Mouse (Mus musculus): ENCODE measurements at regions not wholly inside any gene's neighbourhood (a gene's known extent, or its start where the extent isn't known, plus 50 kb on each side); places are given as distances from the start of the nearest gene placed in this dataset.
A peak's percentile ranks its signal among the peaks of the same experiment; 100 is the strongest.

DNA sequence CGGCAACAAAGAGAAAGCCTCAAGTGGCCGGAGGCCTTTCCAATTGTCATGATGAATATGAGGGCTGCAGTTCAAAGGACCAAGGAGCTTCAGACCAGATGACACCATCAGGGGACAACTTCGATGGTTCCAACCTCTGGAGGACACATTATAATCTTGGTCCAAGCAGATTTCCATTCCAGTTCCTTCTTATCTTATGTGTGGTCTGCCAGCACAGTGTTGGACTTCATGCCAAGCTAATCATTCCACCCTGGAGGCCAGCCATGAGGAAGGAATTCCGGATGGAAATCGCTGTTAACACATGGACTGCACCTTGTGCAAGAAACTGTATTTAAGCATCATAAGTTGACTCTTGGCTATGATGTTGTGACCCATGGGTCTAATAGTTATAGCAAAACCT is 334.5 kb upstream of the Gm21798 start:
- WGBS, result 92% methylated on average over 5 of the region's 5 CpGs
- Histone ChIP-seq H3K27me3 (no peaks in the 10 kb centered on the region), H3K4me2 (no peak overlapping the region), H3K4me1 (replicated peaks) (peaks cover 3% of the 10 kb centered on the region; the same call in 1 of the 2 replicates), H3K27ac (no peak overlapping the region), H3K9ac (no peak overlapping the region), H3K9me3 (no peaks in the 10 kb centered on the region), H3K36me3 (no peaks in the 10 kb centered on the region), H3K4me3 (no peak overlapping the region)
- no peak for ATAC-seq (ENCODE audit: low FRiP score)

DNA sequence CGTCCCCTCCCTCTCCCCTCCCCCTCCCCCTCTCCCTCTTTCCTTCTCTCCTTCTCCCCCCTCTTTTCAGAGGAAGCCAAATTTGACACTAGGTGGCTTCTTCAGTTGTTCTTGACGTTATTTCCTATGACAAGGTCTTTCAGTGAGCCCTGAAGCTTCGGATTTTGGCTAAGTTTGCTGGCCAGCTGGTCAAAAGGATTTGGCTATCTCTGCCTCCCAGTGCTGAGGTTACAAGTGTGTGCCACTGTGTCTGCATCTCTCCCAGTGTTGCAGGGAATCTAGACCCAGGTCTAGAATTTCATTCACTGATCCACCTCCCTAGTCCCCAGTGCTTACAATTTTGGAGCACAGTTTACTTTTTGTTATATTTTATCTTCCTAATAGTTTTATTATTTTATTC is 329.7 kb upstream of the Gm21798 start:
- Histone ChIP-seq H3K9me3 (no peaks in the 10 kb centered on the region), H3K9ac (no peak overlapping the region), H3K4me2 (no peak overlapping the region), H3K4me1 (replicated peaks) (no peaks in the 10 kb centered on the region), H3K36me3 (no peaks in the 10 kb centered on the region), H3K27ac (no peak overlapping the region), H3K27me3 (no peaks in the 10 kb centered on the region), H3K4me3 (no peak overlapping the region)
- 31% methylated on average over 2 of the region's 3 CpGs for WGBS
- no peak for ATAC-seq (ENCODE audit: low FRiP score)

DNA sequence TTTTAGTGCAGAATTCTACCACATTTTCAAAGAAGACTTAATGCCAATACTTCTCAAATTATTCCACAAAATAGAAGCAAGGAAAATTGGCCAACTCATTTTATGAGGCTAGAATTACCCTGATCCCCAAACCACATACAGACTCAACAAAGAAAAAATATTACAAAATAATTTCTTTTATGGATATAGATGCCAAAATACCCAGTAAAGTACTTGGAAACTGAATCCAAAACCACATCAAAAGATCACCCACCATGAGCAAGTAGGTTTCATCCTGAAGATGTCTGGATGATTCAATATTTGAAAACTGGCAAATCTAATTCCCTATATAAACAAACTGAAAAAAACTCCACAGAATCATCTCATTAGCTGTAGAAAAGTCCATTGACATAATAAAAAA is 316.7 kb upstream of the Gm21798 start:
- Histone ChIP-seq H3K4me3 (no peak overlapping the region), H3K36me3 (no peaks in the 10 kb centered on the region), H3K27me3 (no peaks in the 10 kb centered on the region), H3K9me3 (no peaks in the 10 kb centered on the region), H3K9ac (no peak overlapping the region), H3K27ac (no peak overlapping the region), H3K4me1 (replicated peaks) (no peaks in the 10 kb centered on the region), H3K4me2 (no peak overlapping the region)
- ATAC-seq (ENCODE audit: low FRiP score), result no peak

DNA sequence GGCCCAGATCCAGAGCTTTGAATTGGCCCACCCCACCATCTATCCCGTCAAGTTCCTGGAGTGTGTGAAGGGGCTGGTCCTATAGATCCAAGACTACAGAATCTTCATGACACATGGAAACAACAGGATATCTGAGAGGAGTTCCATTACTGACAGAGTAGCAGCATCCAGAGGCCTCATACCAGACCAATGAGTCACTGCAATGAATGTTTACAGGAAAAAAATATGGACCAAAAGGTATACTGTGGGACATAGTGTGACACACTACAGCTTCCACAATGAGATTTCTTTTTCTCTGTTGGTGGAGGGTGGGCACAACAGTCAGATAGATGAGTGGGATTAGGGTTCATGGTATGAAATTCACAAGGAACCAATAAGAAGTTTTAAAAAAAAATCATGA is 316.0 kb upstream of the Gm21798 start:
- no peaks in the 10 kb centered on the region for H3K36me3 ChIP-seq
- no peak overlapping the region for H3K4me2 ChIP-seq
- no peak overlapping the region for H3K9ac ChIP-seq
- H3K27me3 ChIP-seq, result no peaks in the 10 kb centered on the region
- no peak overlapping the region for H3K27ac ChIP-seq
- 84% methylated on average over 1 of the region's 1 CpGs for WGBS
- no peak for ATAC-seq (ENCODE audit: low FRiP score)
- H3K9me3 ChIP-seq, result no peaks in the 10 kb centered on the region
- no peak overlapping the region for H3K4me3 ChIP-seq
- H3K4me1 ChIP-seq (replicated peaks), result no peaks in the 10 kb centered on the region

DNA sequence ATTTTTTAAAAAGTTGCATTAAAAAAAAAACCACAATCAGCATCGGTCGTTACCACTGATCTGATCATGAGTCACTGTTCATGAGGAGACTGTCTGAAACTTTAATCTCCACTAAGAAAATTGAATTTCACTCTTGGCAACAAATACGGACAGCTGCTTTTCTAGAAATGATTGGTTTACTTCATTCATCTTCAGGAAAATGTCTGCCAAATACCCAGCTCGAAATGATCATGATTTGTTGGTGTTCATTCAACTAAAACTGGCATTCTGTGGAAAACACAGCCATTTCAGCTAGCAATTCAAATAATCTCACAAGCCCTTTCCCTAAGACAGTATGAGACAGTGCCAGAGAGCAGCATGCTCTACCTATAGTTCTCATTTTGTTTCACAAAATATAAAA is 312.7 kb upstream of the Gm21798 start:
- Histone ChIP-seq H3K36me3 (no peaks in the 10 kb centered on the region), H3K4me1 (replicated peaks) (no peaks in the 10 kb centered on the region), H3K27me3 (no peaks in the 10 kb centered on the region), H3K4me3 (no peak overlapping the region), H3K4me2 (no peak overlapping the region), H3K9me3 (no peaks in the 10 kb centered on the region), H3K27ac (no peak overlapping the region), H3K9ac (no peak overlapping the region)
- WGBS, result 92% methylated on average over 4 of the region's 4 CpGs
- no peak for ATAC-seq (ENCODE audit: low FRiP score)

DNA sequence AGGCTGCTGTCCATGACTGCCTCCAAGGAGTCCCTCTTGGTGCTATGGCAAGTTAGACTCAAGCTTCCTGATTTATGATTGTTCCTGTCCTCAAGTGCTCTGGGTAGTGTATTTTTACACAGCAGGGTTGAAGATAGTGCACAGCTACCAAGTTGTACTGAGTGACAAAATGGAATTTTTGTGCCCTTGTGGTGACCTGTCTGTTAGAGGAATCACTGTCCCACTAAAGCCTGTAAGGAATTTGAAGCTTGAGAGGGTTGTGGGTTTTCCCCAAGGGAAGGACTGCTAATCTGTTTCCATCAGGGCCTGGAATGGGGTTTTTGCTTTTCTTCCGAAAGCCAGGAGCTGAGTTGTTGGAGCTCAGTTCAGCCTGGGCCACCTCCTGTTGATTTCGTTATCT is 306.8 kb upstream of the Gm21798 start:
- no peak for ATAC-seq (ENCODE audit: low FRiP score)
- Histone ChIP-seq H3K27me3 (no peaks in the 10 kb centered on the region), H3K4me1 (replicated peaks) (peaks cover 3% of the 10 kb centered on the region; the same call in 1 of the 2 replicates), H3K4me3 (no peak overlapping the region), H3K4me2 (no peak overlapping the region), H3K9me3 (no peaks in the 10 kb centered on the region), H3K27ac (no peak overlapping the region), H3K36me3 (no peaks in the 10 kb centered on the region), H3K9ac (no peak overlapping the region)
- 80% methylated on average over 2 of the region's 2 CpGs for WGBS

DNA sequence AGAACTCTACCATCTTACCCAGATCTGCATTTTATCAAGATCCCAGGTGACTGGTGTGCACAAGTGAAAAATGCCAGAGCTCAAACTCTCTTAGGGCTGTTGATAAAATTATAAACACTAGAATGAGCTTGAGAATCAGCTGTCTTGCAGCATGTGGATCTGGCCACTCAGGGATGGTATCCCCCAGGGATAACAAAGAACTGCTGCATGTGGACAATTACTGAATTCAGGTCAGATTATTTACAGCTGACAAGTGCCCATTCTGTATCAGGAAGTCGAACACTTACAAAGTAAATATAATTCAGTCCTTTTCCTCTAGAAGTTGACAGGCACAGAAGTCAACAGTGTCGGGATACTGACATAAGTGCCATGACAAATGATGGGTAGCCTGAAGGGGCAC is 306.3 kb upstream of the Gm21798 start:
- no peaks in the 10 kb centered on the region for H3K36me3 ChIP-seq
- no peak overlapping the region for H3K4me3 ChIP-seq
- no peak overlapping the region for H3K27ac ChIP-seq
- no peak for ATAC-seq (ENCODE audit: low FRiP score)
- H3K27me3 ChIP-seq, result no peaks in the 10 kb centered on the region
- H3K4me1 ChIP-seq (replicated peaks), result peaks cover 3% of the 10 kb centered on the region; the same call in 1 of the 2 replicates
- no peak overlapping the region for H3K4me2 ChIP-seq
- H3K9me3 ChIP-seq, result no peaks in the 10 kb centered on the region
- no peak overlapping the region for H3K9ac ChIP-seq
- 31% methylated on average over 2 of the region's 2 CpGs for WGBS

DNA sequence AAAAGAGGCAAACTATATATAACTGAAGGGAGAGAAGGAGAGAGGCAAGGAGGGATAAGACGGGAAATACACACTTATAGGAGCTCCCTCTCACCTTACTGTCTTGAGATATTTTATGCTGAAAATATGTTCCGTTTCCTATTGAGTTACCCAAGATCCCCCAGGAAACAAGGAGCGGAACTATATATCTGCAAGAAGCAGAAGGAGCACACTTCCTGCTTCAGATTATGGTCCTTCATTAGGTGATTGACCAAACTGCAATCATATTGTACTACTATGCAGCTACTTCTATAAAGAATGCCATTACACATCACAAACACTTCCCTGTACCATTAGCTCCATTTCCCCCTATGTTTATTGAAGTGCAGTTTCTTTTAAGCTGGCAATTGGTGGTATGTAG is 304.9 kb upstream of the Gm21798 start:
- WGBS, result 89% methylated on average over 3 of the region's 3 CpGs
- no peaks in the 10 kb centered on the region for H3K36me3 ChIP-seq

DNA sequence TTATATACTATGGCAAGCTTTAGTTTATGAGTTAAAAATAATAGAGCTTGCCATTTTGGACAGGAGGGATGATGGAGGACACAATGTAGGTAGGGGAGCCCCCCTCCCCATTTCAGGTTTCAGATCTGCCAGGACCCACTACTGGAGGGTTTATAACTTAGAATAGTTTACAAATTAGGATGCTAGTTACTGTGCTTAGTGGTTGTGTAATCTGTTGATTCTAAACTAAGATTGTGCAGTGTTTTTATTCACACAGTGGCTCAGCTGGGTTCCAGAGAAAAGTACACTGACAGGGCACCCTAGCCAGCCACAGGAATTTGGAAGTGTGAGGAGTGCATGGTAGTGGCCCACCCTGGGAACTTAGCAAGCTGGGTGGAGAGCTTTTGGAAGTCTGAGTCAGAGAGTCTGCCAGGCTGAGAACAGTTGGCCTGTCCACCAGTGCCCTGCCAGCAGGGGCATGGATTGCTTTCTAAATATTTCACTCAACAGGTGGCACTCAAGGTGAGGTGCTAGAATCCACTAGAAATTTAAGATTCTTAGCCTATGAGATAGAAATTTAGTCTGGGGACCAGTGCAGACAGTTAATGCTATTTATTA is 303.9 kb upstream of the Gm21798 start:
- H3K4me3 ChIP-seq, result no peak overlapping the region
- no peak overlapping the region for H3K9ac ChIP-seq
- H3K9me3 ChIP-seq, result no peaks in the 10 kb centered on the region
- no peak for ATAC-seq (ENCODE audit: low FRiP score)
- no peak overlapping the region for H3K27ac ChIP-seq
- H3K4me1 ChIP-seq (replicated peaks), result peaks cover 3% of the 10 kb centered on the region; the same call in 1 of the 2 replicates
- H3K4me2 ChIP-seq, result no peak overlapping the region
- no peaks in the 10 kb centered on the region for H3K36me3 ChIP-seq
- no peaks in the 10 kb centered on the region for H3K27me3 ChIP-seq

More for the DNA sequence above, 304.9 kb upstream of the Gm21798 start:
- H3K9me3 ChIP-seq, result no peaks in the 10 kb centered on the region
- H3K4me2 ChIP-seq, result no peak overlapping the region
- no peak overlapping the region for H3K9ac ChIP-seq
- ATAC-seq (ENCODE audit: low FRiP score), result no peak
- no peak overlapping the region for H3K27ac ChIP-seq
- H3K4me1 ChIP-seq (replicated peaks), result peaks cover 3% of the 10 kb centered on the region; the same call in 1 of the 2 replicates
- H3K4me3 ChIP-seq, result no peak overlapping the region
- no peaks in the 10 kb centered on the region for H3K27me3 ChIP-seq

DNA sequence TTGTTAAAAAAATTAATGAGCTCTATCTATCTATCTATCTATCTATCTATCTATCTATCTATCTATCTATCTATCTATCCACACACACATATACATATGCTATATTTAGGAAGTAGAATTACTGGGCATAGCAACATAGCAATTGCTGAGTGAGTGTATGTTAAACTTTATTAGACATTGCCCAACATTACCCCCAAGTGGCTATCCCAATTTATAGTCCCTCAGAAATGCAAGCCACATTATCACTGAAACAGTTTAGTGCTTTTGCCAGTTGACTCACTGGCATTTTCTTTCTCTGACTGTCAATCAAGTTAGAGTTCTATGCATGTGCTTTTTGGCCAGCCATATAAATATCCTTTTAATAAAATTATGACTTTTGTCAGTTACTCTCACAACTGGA is 302.3 kb upstream of the Gm21798 start:
- no peak overlapping the region for H3K27ac ChIP-seq
- no peak for ATAC-seq (ENCODE audit: low FRiP score)
- H3K9me3 ChIP-seq, result no peaks in the 10 kb centered on the region
- H3K36me3 ChIP-seq, result no peaks in the 10 kb centered on the region
- H3K4me2 ChIP-seq, result no peak overlapping the region
- no peak overlapping the region for H3K9ac ChIP-seq
- no peaks in the 10 kb centered on the region for H3K27me3 ChIP-seq
- H3K4me3 ChIP-seq, result no peak overlapping the region
- H3K4me1 ChIP-seq (replicated peaks), result peaks cover 3% of the 10 kb centered on the region; the same call in 1 of the 2 replicates

DNA sequence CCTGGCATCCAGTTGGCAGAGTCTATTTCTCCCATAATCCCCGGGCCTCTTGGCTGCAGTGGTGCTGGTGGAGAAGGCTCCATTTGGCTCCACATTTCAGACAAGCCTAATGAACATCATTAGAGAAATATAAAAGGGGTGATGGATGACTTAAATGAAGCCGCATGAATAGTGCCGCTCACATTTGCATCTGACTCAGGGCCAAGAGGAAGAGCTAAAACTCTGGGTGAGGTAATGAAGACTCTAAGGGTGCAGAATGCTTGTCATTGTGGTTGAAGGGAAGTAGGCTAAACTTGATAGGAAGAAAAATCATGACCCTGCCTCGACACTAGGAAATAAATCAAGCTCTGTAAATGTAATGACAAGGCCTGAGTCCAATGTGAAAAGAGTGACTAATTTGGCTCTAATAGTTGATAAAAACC is 298.3 kb upstream of the Gm21798 start:
- H3K9me3 ChIP-seq, result no peaks in the 10 kb centered on the region
- 44% methylated on average over 4 of the region's 4 CpGs for WGBS
- H3K36me3 ChIP-seq, result no peaks in the 10 kb centered on the region
- H3K4me1 ChIP-seq (replicated peaks), result no peaks in the 10 kb centered on the region; the same call in 1 of the 2 replicates
- no peak overlapping the region for H3K4me2 ChIP-seq
- ATAC-seq (ENCODE audit: low FRiP score), result peak; percentile 74
- no peaks in the 10 kb centered on the region for H3K27me3 ChIP-seq
- no peak overlapping the region for H3K4me3 ChIP-seq
- no peak overlapping the region for H3K27ac ChIP-seq
- H3K9ac ChIP-seq, result no peak overlapping the region

DNA sequence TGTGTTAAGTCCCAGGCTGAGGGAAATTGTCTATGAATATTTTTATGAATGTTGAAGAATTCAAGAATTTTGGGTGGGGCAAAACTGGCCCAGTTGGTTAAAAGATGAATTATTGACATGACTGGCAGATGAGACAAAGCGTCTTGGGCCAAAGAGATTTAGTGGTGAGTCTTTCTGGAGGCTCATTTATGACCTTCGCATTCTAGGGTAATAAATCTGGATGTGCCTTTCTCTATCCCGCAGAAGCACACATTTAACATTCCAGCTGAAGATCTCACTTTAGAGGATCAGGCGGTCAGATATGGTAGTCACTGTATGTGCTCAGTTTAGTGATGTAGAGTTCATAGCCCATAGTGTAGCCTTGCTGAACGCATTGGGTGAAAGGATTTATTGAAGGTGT is 296.9 kb upstream of the Gm21798 start:
- no peaks in the 10 kb centered on the region for H3K27me3 ChIP-seq
- 89% methylated on average over 5 of the region's 5 CpGs for WGBS
- no peaks in the 10 kb centered on the region for H3K36me3 ChIP-seq
- H3K4me2 ChIP-seq, result no peak overlapping the region
- no peak overlapping the region for H3K9ac ChIP-seq
- no peak for ATAC-seq (ENCODE audit: low FRiP score)
- H3K27ac ChIP-seq, result no peak overlapping the region
- no peaks in the 10 kb centered on the region for H3K9me3 ChIP-seq
- H3K4me1 ChIP-seq (replicated peaks), result no peaks in the 10 kb centered on the region; the same call in 1 of the 2 replicates
- H3K4me3 ChIP-seq, result no peak overlapping the region

DNA sequence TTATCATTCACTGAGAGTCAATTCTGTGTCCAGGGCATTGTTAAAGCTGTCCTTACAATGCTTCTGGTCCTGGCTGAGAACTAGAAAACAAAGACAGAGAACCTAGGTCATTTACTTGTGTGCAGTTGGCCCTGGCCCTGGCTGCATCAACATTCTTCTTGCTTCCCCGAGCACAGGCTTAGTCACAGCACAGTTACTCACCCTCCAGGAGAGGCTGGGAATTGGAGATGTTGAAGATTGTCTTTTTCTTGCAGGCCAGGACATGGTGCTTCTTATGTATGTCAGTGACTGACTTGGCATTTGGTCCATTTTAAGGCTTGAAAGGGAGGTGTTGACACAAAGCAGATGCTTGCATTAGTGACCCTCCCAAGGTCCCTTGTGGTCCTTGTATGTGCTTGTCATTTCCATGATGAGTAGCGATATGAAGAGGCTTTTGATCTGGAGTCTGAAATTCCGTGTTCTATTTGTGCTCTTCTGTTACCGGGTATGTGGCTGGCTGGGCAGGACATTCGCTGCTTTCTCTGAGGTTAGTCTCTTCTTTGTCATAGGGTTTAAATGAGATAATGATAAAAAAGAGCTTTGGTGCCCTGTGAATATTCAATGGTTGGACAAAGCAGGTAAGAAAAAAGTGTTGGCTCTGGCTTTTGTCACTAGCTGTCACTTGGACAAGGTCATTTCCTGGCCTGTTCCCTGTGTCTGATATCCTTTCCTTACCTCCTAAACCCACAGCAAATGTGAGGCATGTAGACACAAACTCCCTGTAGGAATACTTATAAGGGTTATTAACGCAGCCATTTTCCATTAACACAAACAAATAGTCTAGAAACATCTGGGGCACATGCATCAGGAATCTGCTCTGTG is 285.0 kb upstream of the Gm21798 start:
- no peak for ATAC-seq (ENCODE audit: low FRiP score)
- Histone ChIP-seq H3K27ac (no peak overlapping the region), H3K36me3 (no peaks in the 10 kb centered on the region), H3K27me3 (no peaks in the 10 kb centered on the region), H3K9me3 (no peaks in the 10 kb centered on the region), H3K9ac (no peak overlapping the region), H3K4me3 (no peak overlapping the region), H3K4me1 (replicated peaks) (peaks cover 6% of the 10 kb centered on the region), H3K4me2 (no peak overlapping the region)
- 87% methylated on average over 6 of the region's 6 CpGs for WGBS

Data from hindbrain, embryonic 13.5 days (tissue).